Mouse (Mus musculus) urinary bladder, postnatal 4 days (tissue): ENCODE measurements around the gene Tagap1.
A peak's percentile ranks its signal among the peaks of the same experiment; 100 is the strongest.
"Not testable (repeated sequence)": the region's sequence is repeated elsewhere in the genome, so short reads cannot be mapped to it uniquely, and the experiment has no call there.

ENCODE experiments used
- DNase-seq, 2 experiments: peaks; one replicate each; pipeline ENCODE4 v3.0.0; 2021 to 2022; ENCODE audit warnings: low spot score in 2 of 2

Gene Tagap1

GRCm38 (mm10) chr17:6960776-6961175 lies at the start of gene Tagap1:
Gene Tagap1, minus strand, starts transcription at chr17:6961156.
- DNase-seq = peak in 1 of 2 experiments; percentile 44

- not testable (repeated sequence) for DNase-seq
Measured at GRCm38 (mm10) chr17:7009901-7010300, 48.9 kb upstream of the Tagap1 start.

GRCm38 (mm10) chr17:7009440-7009839 lies 48.5 kb upstream of the Tagap1 start:
- not testable (repeated sequence) for DNase-seq

- DNase-seq = not testable (repeated sequence)
Measured at GRCm38 (mm10) chr17:7008885-7009284, 47.9 kb upstream of the Tagap1 start.

- not testable (repeated sequence) for DNase-seq
Measured at GRCm38 (mm10) chr17:7005646-7006045, 44.7 kb upstream of the Tagap1 start.

- not testable (repeated sequence) for DNase-seq
Measured at GRCm38 (mm10) chr17:7003392-7003791, 42.4 kb upstream of the Tagap1 start.

- not testable (repeated sequence) for DNase-seq
Measured at GRCm38 (mm10) chr17:7001790-7002585, 41.0 kb upstream of the Tagap1 start.

- not testable (repeated sequence) for DNase-seq
Measured at GRCm38 (mm10) chr17:6997778-6998490, 37.0 kb upstream of the Tagap1 start.

GRCm38 (mm10) chr17:6996826-6997225 lies 35.9 kb upstream of the Tagap1 start:
- not testable (repeated sequence) for DNase-seq

- DNase-seq = not testable (repeated sequence)
Measured at GRCm38 (mm10) chr17:6995504-6995903, 34.5 kb upstream of the Tagap1 start.

- not testable (repeated sequence) for DNase-seq
Measured at GRCm38 (mm10) chr17:6986118-6986517, 25.2 kb upstream of the Tagap1 start.

- DNase-seq = not testable (repeated sequence)
Measured at GRCm38 (mm10) chr17:6980144-6980543, 19.2 kb upstream of the Tagap1 start.

GRCm38 (mm10) chr17:6979380-6979779 lies 18.4 kb upstream of the Tagap1 start:
- DNase-seq = not testable (repeated sequence)

- DNase-seq = peak in 1 of 2 experiments; percentile 70
Measured at GRCm38 (mm10) chr17:6978287-6979248, 17.6 kb upstream of the Tagap1 start, which contains the start of gene Gm49721. Gene Gm49721, plus strand, starts transcription at chr17:6978904.

GRCm38 (mm10) chr17:6974985-6975384 lies 14.0 kb upstream of the Tagap1 start:
- not testable (repeated sequence) for DNase-seq

- not testable (repeated sequence) for DNase-seq
Measured at GRCm38 (mm10) chr17:6972836-6973396, 12.0 kb upstream of the Tagap1 start.

GRCm38 (mm10) chr17:6971238-6971637 lies 10.3 kb upstream of the Tagap1 start:
- not testable (repeated sequence) for DNase-seq

- DNase-seq = not testable (repeated sequence)
Measured at GRCm38 (mm10) chr17:6970334-6970733, 9.4 kb upstream of the Tagap1 start, which contains the start of gene Rnaset2b. Gene Rnaset2b, plus strand, starts transcription at chr17:6970634.

GRCm38 (mm10) chr17:6967673-6968072 lies 6.7 kb upstream of the Tagap1 start:
- not testable (repeated sequence) for DNase-seq

- not testable (repeated sequence) for DNase-seq
Measured at GRCm38 (mm10) chr17:6965364-6965763, 4.4 kb upstream of the Tagap1 start.

- not testable (repeated sequence) for DNase-seq
Measured at GRCm38 (mm10) chr17:6962936-6963335, 2.0 kb upstream of the Tagap1 start.
